Mouse (Mus musculus) heart, embryonic 12.5 days (tissue): Measurements from ENCODE around the gene Vmn2r92. TPM values are rescaled to one million over a fixed set of nuclear protein-coding genes. Genes with fewer than 3 reads are reported as not detected.
"Not testable (repeated sequence)": the region's sequence is repeated elsewhere in the genome, so short reads cannot be mapped to it uniquely, and the experiment has no call there.

Experiments used
- ATAC-seq: fragments of 200-750 bp; cut with Nextera tagmentation; 2 replicates; pipeline ENCODE4 v1.8.0; 2017; ENCODE audit warnings: moderate TSS enrichment, moderate library complexity; ENCODE audit not compliant: insufficient number of reproducible peaks, low FRiP score
- H3K27ac ChIP-seq: fragments of 300-500 bp; sonication (generic); 2 replicates; pipeline ENCODE4 v1.5.1; 2016; ENCODE audit warnings: mild to moderate bottlenecking, moderate library complexity; ENCODE audit not compliant: poor library complexity, severe bottlenecking
- H3K27me3 ChIP-seq: fragments of 300-500 bp; sonication (generic); replicated peaks from 2 replicates; pipeline ENCODE4 v1.6.1; 2016; ENCODE audit warnings: mild to moderate bottlenecking, moderate library complexity
- H3K36me3 ChIP-seq: fragments of 300-500 bp; sonication (generic); 2 replicates; pipeline ENCODE4 v1.6.1; 2016; ENCODE audit warnings: mild to moderate bottlenecking, moderate library complexity
- H3K4me1 ChIP-seq: fragments of 300-500 bp; sonication (generic); replicated peaks from 2 replicates; pipeline ENCODE4 v1.6.1; 2016; ENCODE audit warnings: mild to moderate bottlenecking
- H3K4me2 ChIP-seq: fragments of 300-500 bp; sonication (generic); 2 replicates; pipeline ENCODE4 v1.6.1; 2016; ENCODE audit warnings: mild to moderate bottlenecking, moderate library complexity
- H3K4me3 ChIP-seq: fragments of 300-500 bp; sonication (generic); 2 replicates; pipeline ENCODE4 v1.5.1; 2016; ENCODE audit warnings: mild to moderate bottlenecking
- H3K9ac ChIP-seq: fragments of 300-500 bp; sonication (generic); 2 replicates; pipeline ENCODE4 v1.6.1; 2016; ENCODE audit warnings: mild to moderate bottlenecking, moderate library complexity
- H3K9me3 ChIP-seq: fragments of 300-500 bp; sonication (generic); replicated peaks from 2 replicates; pipeline ENCODE4 v1.6.1; 2016; ENCODE audit warnings: mild to moderate bottlenecking, moderate library complexity
- WGBS: fragments of 180-500 bp; shearing (Covaris S2); methylation state at CpG from one replicate; pipeline ENCODE4 v1.1.7; 2016; 5-methylcytosine and 5-hydroxymethylcytosine counted together
- polyA plus RNA-seq: library from polyadenylated mRNA; unstranded; fragments of >200 nt; fragmentation: Nextera tagmentation; extraction: Ambion mirVana; gene quantifications from 2 replicates; pipeline ENCODE4 v1.2.1, GENCODE M21; 2016

Gene Vmn2r92
- not detected in 2 replicates for polyA plus RNA-seq

DNA sequence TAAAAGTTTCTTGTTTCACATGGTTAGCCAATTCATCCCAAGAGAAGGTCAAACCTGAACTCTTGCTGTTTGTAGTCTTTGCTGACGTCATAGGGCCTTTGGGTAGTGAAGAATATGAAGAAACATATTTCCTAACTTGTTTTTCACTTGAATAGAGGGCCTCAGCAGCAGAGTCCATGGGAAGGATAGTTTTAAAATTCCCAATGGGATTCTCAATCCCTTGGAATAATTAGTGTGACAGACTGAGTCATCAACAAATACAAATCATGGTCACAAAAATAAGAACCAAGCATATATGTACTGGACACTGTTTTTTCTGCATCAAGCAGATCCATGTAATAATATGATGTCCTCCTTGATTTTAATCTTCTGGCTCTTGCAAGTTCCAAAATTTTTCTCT, at the start of gene Vmn2r92:
Gene Vmn2r92, plus strand, starts transcription at position 301 of the 400 bp plus-strand sequence.
- not testable (repeated sequence) for H3K9ac ChIP-seq, H3K9me3 ChIP-seq, H3K36me3 ChIP-seq, H3K4me2 ChIP-seq, H3K27ac ChIP-seq, H3K4me1 ChIP-seq, H3K27me3 ChIP-seq, ATAC-seq, H3K4me3 ChIP-seq
- WGBS, result 44% methylated on average over 1 of the region's 1 CpGs

DNA sequence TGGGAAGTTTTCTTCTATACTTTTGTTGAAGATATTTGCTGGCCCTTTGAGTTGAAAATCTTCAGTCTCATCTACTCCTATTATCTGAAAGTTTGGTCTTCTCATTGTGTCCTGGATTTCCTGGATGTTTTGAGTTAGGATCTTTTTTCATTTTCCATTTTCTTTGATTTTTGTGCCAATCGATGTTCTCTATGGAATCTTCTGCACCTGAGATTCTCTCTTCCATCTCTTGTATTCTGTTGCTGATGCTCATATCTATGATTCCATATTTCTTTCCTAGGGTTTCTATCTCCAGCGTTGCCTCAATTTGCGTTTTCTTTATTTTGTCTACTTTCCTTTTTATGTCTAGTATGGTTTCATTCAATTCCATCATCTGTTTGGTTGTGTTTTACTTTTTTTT, 49.4 kb upstream of the Vmn2r92 start:
- not testable (repeated sequence) for H3K27ac ChIP-seq, ATAC-seq, H3K9ac ChIP-seq, H3K9me3 ChIP-seq, H3K4me2 ChIP-seq, H3K27me3 ChIP-seq, H3K4me3 ChIP-seq, H3K36me3 ChIP-seq, H3K4me1 ChIP-seq
- 72% methylated on average over 3 of the region's 3 CpGs for WGBS

DNA sequence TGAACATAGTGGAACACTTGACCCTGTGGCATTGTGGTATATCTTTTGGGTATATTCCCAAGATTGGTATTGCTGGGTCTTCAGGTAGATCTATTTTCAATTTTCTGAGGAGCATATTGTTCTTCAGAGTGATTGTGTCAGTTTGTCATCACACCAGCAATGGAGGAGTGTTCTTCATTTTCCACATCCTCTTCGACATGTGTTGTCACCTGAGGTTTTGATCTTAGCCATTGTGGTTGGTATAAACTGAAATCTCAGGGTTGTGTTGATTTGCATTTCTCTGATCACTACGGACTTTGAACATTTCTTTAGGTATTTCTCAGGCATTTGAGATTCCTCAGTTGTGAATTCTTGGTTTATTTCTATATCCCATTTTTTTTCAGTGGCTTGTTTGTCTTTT, 9.5 kb downstream of the Vmn2r92 start:
- H3K27ac ChIP-seq, H3K9me3 ChIP-seq, H3K27me3 ChIP-seq, H3K9ac ChIP-seq, H3K36me3 ChIP-seq, H3K4me3 ChIP-seq, H3K4me2 ChIP-seq, ATAC-seq, H3K4me1 ChIP-seq: not testable (repeated sequence)
- WGBS, result 66% methylated on average over 2 of the region's 2 CpGs

DNA sequence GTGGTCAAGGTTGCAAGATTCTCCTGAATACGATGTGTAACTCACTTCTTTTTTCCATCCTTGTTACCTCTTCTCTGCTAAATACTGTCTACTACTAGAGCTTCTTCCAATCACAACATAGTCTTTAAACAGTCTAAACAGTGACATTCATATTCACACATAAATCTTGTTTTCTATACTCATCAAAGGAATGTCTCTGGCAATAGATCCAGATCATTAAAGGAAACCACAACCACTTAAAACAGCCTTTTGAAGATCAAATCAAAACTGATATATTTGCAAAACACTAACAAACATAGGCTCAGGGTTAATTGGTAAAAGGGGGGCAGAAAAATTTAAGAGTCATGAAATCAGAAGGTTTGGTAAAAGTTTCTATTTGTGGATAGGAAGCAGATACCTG, 38.0 kb downstream of the Vmn2r92 start:
- H3K36me3 ChIP-seq, result no peaks in the 10 kb centered on the region
- H3K9ac ChIP-seq, result no peak overlapping the region
- H3K9me3 ChIP-seq, result 0 out of 2 replicates have a peak, but pooled peaks cover 5% of the 10 kb centered on the region
- no peak overlapping the region for H3K27ac ChIP-seq
- H3K27me3 ChIP-seq, result no peaks in the 10 kb centered on the region
- no peak overlapping the region for H3K4me3 ChIP-seq
- WGBS, result 87% methylated on average over 1 of the region's 1 CpGs
- ATAC-seq, result no peak
- H3K4me1 ChIP-seq, result no peaks in the 10 kb centered on the region
- no peak overlapping the region for H3K4me2 ChIP-seq

DNA sequence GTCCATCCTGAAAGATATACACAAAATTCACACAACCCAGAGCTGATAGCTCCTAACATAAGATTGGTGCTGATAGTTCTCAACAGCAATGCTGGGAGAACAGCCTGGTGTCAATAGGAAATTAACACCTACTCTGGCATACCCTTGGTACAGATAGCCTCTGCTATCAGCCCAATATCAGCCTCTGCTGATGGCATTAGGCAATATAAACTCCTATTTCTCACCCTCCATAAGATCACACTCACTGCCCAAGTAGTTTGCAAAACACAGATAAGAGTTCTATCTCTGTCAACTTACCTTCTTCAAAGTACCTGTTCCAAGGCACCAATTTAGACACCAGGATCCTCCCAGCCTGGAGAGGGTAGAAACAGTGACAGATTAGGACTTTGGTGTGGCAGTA, 69.6 kb downstream of the Vmn2r92 start:
- no peak overlapping the region for H3K27ac ChIP-seq
- ATAC-seq, result no peak
- H3K9me3 ChIP-seq, result peaks cover 22% of the 10 kb centered on the region
- no peaks in the 10 kb centered on the region for H3K27me3 ChIP-seq
- no peak overlapping the region for H3K9ac ChIP-seq
- H3K36me3 ChIP-seq, result no peaks in the 10 kb centered on the region
- H3K4me1 ChIP-seq, result no peaks in the 10 kb centered on the region
- no peak overlapping the region for H3K4me3 ChIP-seq
- H3K4me2 ChIP-seq, result no peak overlapping the region

DNA sequence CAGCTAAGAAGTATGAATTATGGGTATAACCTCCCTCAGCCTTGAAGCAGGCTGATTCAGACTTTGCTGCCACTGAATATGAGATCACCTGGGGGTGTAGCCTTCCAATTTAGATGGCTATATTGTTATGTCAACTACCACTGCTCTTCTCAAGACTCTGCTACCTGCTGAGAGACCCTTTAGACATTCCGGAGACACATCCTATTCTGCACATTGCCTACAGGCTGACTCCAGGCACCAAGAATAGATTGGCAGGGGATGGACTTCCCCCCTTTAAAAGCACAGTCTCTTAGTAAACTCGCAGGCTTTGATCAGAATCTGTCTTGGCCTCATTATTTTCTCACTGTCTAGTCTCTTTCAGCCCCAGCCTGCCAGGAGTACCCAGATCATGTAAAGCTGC, 80.3 kb downstream of the Vmn2r92 start:
- ATAC-seq, result no peak
- no peak overlapping the region for H3K27ac ChIP-seq
- no peaks in the 10 kb centered on the region for H3K27me3 ChIP-seq
- H3K36me3 ChIP-seq, result no peaks in the 10 kb centered on the region
- peaks cover 14% of the 10 kb centered on the region for H3K9me3 ChIP-seq
- no peak overlapping the region for H3K4me3 ChIP-seq
- no peaks in the 10 kb centered on the region for H3K4me1 ChIP-seq
- no peak overlapping the region for H3K9ac ChIP-seq
- 71% methylated on average over 2 of the region's 2 CpGs for WGBS
- no peak overlapping the region for H3K4me2 ChIP-seq

DNA sequence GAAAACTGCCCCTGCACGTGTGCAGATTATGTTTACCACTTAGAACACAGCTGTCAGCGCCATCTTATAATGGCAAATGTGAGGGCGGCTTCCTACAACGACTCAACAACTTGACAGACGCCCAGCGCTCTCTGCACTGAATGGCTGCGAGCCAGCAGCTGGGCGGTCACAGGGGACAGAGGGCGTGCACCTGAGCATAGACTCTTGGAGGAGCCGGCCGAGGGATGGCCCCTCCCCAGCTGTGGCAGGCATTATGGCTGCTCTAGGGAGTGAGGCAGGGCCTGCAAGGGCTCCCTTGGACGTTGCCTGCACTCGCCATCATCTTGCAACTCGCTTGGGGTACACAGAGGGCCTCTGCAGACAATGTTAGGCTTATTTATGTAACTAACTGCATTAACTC, 85.2 kb downstream of the Vmn2r92 start:
- Histone ChIP-seq H3K4me2 (no peak overlapping the region), H3K4me1 (no peaks in the 10 kb centered on the region), H3K27ac (no peak overlapping the region), H3K9ac (no peak overlapping the region), H3K9me3 (peaks cover 15% of the 10 kb centered on the region), H3K27me3 (no peaks in the 10 kb centered on the region), H3K4me3 (no peak overlapping the region), H3K36me3 (no peaks in the 10 kb centered on the region)
- no peak for ATAC-seq
- 69% methylated on average over 14 of the region's 14 CpGs for WGBS

Other genes starting within 250 kb of the Vmn2r92 start
- not detected in 2 replicates for gene Fpr-rs4, start 130.2 kb upstream of the Vmn2r92 start, polyA plus RNA-seq
- gene Vmn2r124, start 102.5 kb upstream of the Vmn2r92 start, polyA plus RNA-seq, result not detected in 2 replicates
- gene Vmn2r91, start 66.9 kb upstream of the Vmn2r92 start, polyA plus RNA-seq, result not detected in 2 replicates
- gene Vmn2r94, start 125.9 kb downstream of the Vmn2r92 start, polyA plus RNA-seq, result not detected in 2 replicates
- not detected in 2 replicates for gene Vmn2r93, start 146.2 kb downstream of the Vmn2r92 start, polyA plus RNA-seq